Mouse (Mus musculus) thymus, postnatal 0 days (tissue): ENCODE results near the gene Anpep. TPM values are rescaled to one million over a fixed set of nuclear protein-coding genes. Genes with fewer than 3 reads are reported as not detected.
A peak's percentile ranks its signal among the peaks of the same experiment; 100 is the strongest.

ENCODE experiments used
- DNase-seq: peaks from one replicate; pipeline ENCODE4 v3.0.0-alpha.2; 2015; ENCODE audit warnings: low spot score
- polyA plus RNA-seq: library from polyadenylated mRNA; unstranded; fragments of >200 nt; fragmentation: Nextera tagmentation; extraction: Ambion mirVana; gene quantifications from 2 replicates; pipeline ENCODE4 v1.2.1, GENCODE M21; 2015

Gene Anpep
- polyA plus RNA-seq, 1 experiment from 2014 or later = 5.0 TPM

- no peak for DNase-seq
Observed at GRCm38 (mm10) chr7:79867861-79868260, 7.0 kb upstream of the Anpep start.

- no peak for DNase-seq
Observed at GRCm38 (mm10) chr7:79866294-79867000, 5.6 kb upstream of the Anpep start.

- no peak for DNase-seq
Observed at GRCm38 (mm10) chr7:79861794-79862193, 935 bp upstream of the Anpep start.

GRCm38 (mm10) chr7:79858956-79859630, 1.8 kb downstream of the Anpep start:
- no peak for DNase-seq

GRCm38 (mm10) chr7:79858202-79858934, 2.5 kb downstream of the Anpep start:
- no peak for DNase-seq

GRCm38 (mm10) chr7:79856305-79856704, 4.6 kb downstream of the Anpep start:
- no peak for DNase-seq

GRCm38 (mm10) chr7:79847456-79848451, 13.1 kb downstream of the Anpep start:
- peak; percentile 6 for DNase-seq

GRCm38 (mm10) chr7:79846342-79846741, 14.5 kb downstream of the Anpep start:
- DNase-seq = no peak

- no peak for DNase-seq
Observed at GRCm38 (mm10) chr7:79844090-79844802, 16.6 kb downstream of the Anpep start.

GRCm38 (mm10) chr7:79842163-79842562, 18.7 kb downstream of the Anpep start:
- DNase-seq = no peak

- DNase-seq = no peak
Observed at GRCm38 (mm10) chr7:79837247-79837646, 23.6 kb downstream of the Anpep start.

GRCm38 (mm10) chr7:79835196-79835595, 25.7 kb downstream of the Anpep start:
- no peak for DNase-seq

GRCm38 (mm10) chr7:79832980-79833379, 27.9 kb downstream of the Anpep start:
- no peak for DNase-seq

- no peak for DNase-seq
Observed at GRCm38 (mm10) chr7:79831585-79831984, 29.3 kb downstream of the Anpep start.

GRCm38 (mm10) chr7:79831145-79831544, 29.7 kb downstream of the Anpep start:
- DNase-seq = no peak

GRCm38 (mm10) chr7:79828341-79828740, 32.5 kb downstream of the Anpep start:
- DNase-seq = no peak

- DNase-seq = peak; percentile 25
Observed at GRCm38 (mm10) chr7:79822092-79822695, 38.7 kb downstream of the Anpep start.

GRCm38 (mm10) chr7:79819996-79820395, 40.9 kb downstream of the Anpep start:
- no peak for DNase-seq

- no peak for DNase-seq
Observed at GRCm38 (mm10) chr7:79819515-79819914, 41.3 kb downstream of the Anpep start.

- DNase-seq = no peak
Observed at GRCm38 (mm10) chr7:79818321-79818720, 42.5 kb downstream of the Anpep start.
